Mouse (Mus musculus): ENCODE data around the gene Mecom. TPM values are rescaled to one million over a fixed set of nuclear protein-coding genes. Genes with fewer than 3 reads are reported as not detected.

Gene Mecom
- total RNA-seq, 1 experiment = 2.3 TPM

- no peaks in the 10 kb centered on the region for H3K4me1 ChIP-seq (ENCODE audit: control insufficient read depth in 2 of 2, insufficient read depth in 2 of 2, low read length in 2 of 2, poor library complexity in 1 of 2)
- TF ChIP-seq CHD2 (IDR thresholded peaks at IDR 0.05; ENCODE audit: low read depth, low read length) (no peak), ZNF384 (IDR thresholded peaks at IDR 0.05; ENCODE audit: low read depth, low read length) (no peak), MAFK (IDR thresholded peaks at IDR 0.05; ENCODE audit: insufficient read depth, low read depth, low read length) (no peak), HCFC1 (IDR thresholded peaks at IDR 0.05; ENCODE audit: borderline replicate concordance, insufficient read depth, low read length) (no peak), ZC3H11A (IDR thresholded peaks at IDR 0.05; ENCODE audit: borderline replicate concordance, low read depth, low read length) (no peak)
- no peak for DNase-seq (ENCODE audit: low read depth, low spot score)
Measured at GRCm38 (mm10) chr3:29903596-29904308, 644.1 kb downstream of the Mecom start.

More at GRCm38 (mm10) chr3:29903596-29904308, 644.1 kb downstream of the Mecom start:
- H3K27ac ChIP-seq (ENCODE audit: insufficient read depth, low read depth, low read length, poor library complexity, severe bottlenecking) = no peak overlapping the region
- no peaks in the 10 kb centered on the region for H3K9me3 ChIP-seq (ENCODE audit: control insufficient read depth, insufficient read depth, low read depth, low read length)
- H3K36me3 ChIP-seq (ENCODE audit: control insufficient read depth, insufficient read depth, low read length, poor library complexity, severe bottlenecking) = no peaks in the 10 kb centered on the region
- no peak overlapping the region for H3K9ac ChIP-seq (ENCODE audit: insufficient read depth, low read depth, low read length, poor library complexity, severe bottlenecking)
- H3K4me3 ChIP-seq (ENCODE audit: insufficient read depth in 1 of 2, low read depth in 1 of 2, low read length in 2 of 2, poor library complexity in 1 of 2, severe bottlenecking in 1 of 2) = no peak overlapping the region
- in situ Hi-C loops (cut with MboI; ENCODE audit: low sequenced_read_pairs in 2 of 2, unreplicated experiment in 2 of 2) = no loop called here

Other genes with a start within 250 kb of the Mecom start
- not detected in 2 replicates for gene Actrt3, start 51.9 kb upstream of the Mecom start, total RNA-seq (2012; rRNA removed)
- 17.1 and 18.5 TPM in 2 replicates for gene Mynn, start 54.1 kb upstream of the Mecom start, total RNA-seq (2012; rRNA removed)
- gene Lrriq4, start 96.5 kb upstream of the Mecom start, total RNA-seq (2012; rRNA removed) = 1.9 and 3.8 TPM in 2 replicates
- gene Lrrc34, start 99.9 kb upstream of the Mecom start, total RNA-seq (2012; rRNA removed) = 5.6 and 11.3 TPM in 2 replicates
- gene Lrrc31, start 151.8 kb upstream of the Mecom start, total RNA-seq (2012; rRNA removed) = 4.3 and 11.4 TPM in 2 replicates
- gene Samd7, start 198.3 kb upstream of the Mecom start, total RNA-seq (2012; rRNA removed) = 0.21 and 0.49 TPM in 2 replicates
- 69.2 and 75.7 TPM in 2 replicates for gene Sec62, start 244.9 kb upstream of the Mecom start, total RNA-seq (2012; rRNA removed)